Mouse (Mus musculus): ENCODE measurements around the gene Nphs2. TPM values are rescaled to one million over a fixed set of nuclear protein-coding genes. Genes with fewer than 3 reads are reported as not detected.
"Not testable (repeated sequence)": the region's sequence is repeated elsewhere in the genome, so short reads cannot be mapped to it uniquely, and the experiment has no call there.

Gene Nphs2
- total RNA-seq (2012; rRNA removed): not detected in 2 replicates

GRCm38 (mm10) chr1:156310630-156311029 lies at the start of gene Nphs2:
Nphs2 (plus strand) TSS chr1:156310727.
- Histone ChIP-seq H3K4me1 (ENCODE audit: control insufficient read depth in 2 of 2, insufficient read depth in 2 of 2, low read length in 2 of 2, poor library complexity in 1 of 2) (no peaks in the 10 kb centered on the region), H3K9ac (ENCODE audit: insufficient read depth, low read depth, low read length, poor library complexity, severe bottlenecking) (no peak within 1 kb of the TSS), H3K4me3 (ENCODE audit: insufficient read depth in 1 of 2, low read depth in 1 of 2, low read length in 2 of 2, poor library complexity in 1 of 2, severe bottlenecking in 1 of 2) (peak within 1 kb of the TSS; percentile 54 to 58; a peak in 3 of 4 replicates), H3K36me3 (ENCODE audit: control insufficient read depth, insufficient read depth, low read length, poor library complexity, severe bottlenecking) (no peaks in the 10 kb centered on the region), H3K27ac (ENCODE audit: insufficient read depth, low read depth, low read length, poor library complexity, severe bottlenecking) (no peak within 1 kb of the TSS), H3K9me3 (ENCODE audit: control insufficient read depth, insufficient read depth, low read depth, low read length) (no peaks in the 10 kb centered on the region)
- in situ Hi-C loops (cut with MboI; ENCODE audit: low sequenced_read_pairs in 2 of 2, unreplicated experiment in 2 of 2): no loop called here
- TF ChIP-seq ZNF384 (IDR thresholded peaks at IDR 0.05; ENCODE audit: low read depth, low read length): no peak
- TF ChIP-seq ZC3H11A (IDR thresholded peaks at IDR 0.05; ENCODE audit: borderline replicate concordance, low read depth, low read length): no peak
- no peak for TF ChIP-seq CHD2 (IDR thresholded peaks at IDR 0.05; ENCODE audit: low read depth, low read length)
- TF ChIP-seq MAFK (IDR thresholded peaks at IDR 0.05; ENCODE audit: insufficient read depth, low read depth, low read length): no peak
- TF ChIP-seq HCFC1 (IDR thresholded peaks at IDR 0.05; ENCODE audit: borderline replicate concordance, insufficient read depth, low read length): no peak
- DNase-seq (ENCODE audit: low read depth, low spot score): no peak

- Histone ChIP-seq H3K4me1 (ENCODE audit: control insufficient read depth in 2 of 2, insufficient read depth in 2 of 2, low read length in 2 of 2, poor library complexity in 1 of 2) (peaks cover 4% of the 10 kb centered on the region in 2 experiments; a peak in 2 of 4 replicates), H3K9me3 (ENCODE audit: control insufficient read depth, insufficient read depth, low read depth, low read length) (no peaks in the 10 kb centered on the region), H3K36me3 (ENCODE audit: control insufficient read depth, insufficient read depth, low read length, poor library complexity, severe bottlenecking) (no peaks in the 10 kb centered on the region), H3K9ac (ENCODE audit: insufficient read depth, low read depth, low read length, poor library complexity, severe bottlenecking) (no peak overlapping the region), H3K27ac (ENCODE audit: insufficient read depth, low read depth, low read length, poor library complexity, severe bottlenecking) (no peak overlapping the region), H3K4me3 (ENCODE audit: insufficient read depth in 1 of 2, low read depth in 1 of 2, low read length in 2 of 2, poor library complexity in 1 of 2, severe bottlenecking in 1 of 2) (no peak overlapping the region)
- no peak for TF ChIP-seq HCFC1 (IDR thresholded peaks at IDR 0.05; ENCODE audit: borderline replicate concordance, insufficient read depth, low read length)
- peak; percentile 40; the same call in 1 of the 2 replicates for TF ChIP-seq ZC3H11A (IDR thresholded peaks at IDR 0.05; ENCODE audit: borderline replicate concordance, low read depth, low read length)
- TF ChIP-seq ZNF384 (IDR thresholded peaks at IDR 0.05; ENCODE audit: low read depth, low read length): no peak
- TF ChIP-seq MAFK (IDR thresholded peaks at IDR 0.05; ENCODE audit: insufficient read depth, low read depth, low read length): no peak
- no peak for TF ChIP-seq CHD2 (IDR thresholded peaks at IDR 0.05; ENCODE audit: low read depth, low read length)
- in situ Hi-C loops (cut with MboI; ENCODE audit: low sequenced_read_pairs in 2 of 2, unreplicated experiment in 2 of 2): no loop called here
- peak; percentile 65 for DNase-seq (ENCODE audit: low read depth, low spot score)
Observed at GRCm38 (mm10) chr1:156263352-156263751, 47.2 kb upstream of the Nphs2 start.

- no peaks in the 10 kb centered on the region for H3K9me3 ChIP-seq (ENCODE audit: control insufficient read depth, insufficient read depth, low read depth, low read length)
- H3K36me3 ChIP-seq (ENCODE audit: control insufficient read depth, insufficient read depth, low read length, poor library complexity, severe bottlenecking): no peaks in the 10 kb centered on the region
- peaks cover 5% of the 10 kb centered on the region in 2 experiments; a peak in 3 of 4 replicates for H3K4me1 ChIP-seq (ENCODE audit: control insufficient read depth in 2 of 2, insufficient read depth in 2 of 2, low read length in 2 of 2, poor library complexity in 1 of 2)
- no peak overlapping the region for H3K27ac ChIP-seq (ENCODE audit: insufficient read depth, low read depth, low read length, poor library complexity, severe bottlenecking)
- H3K4me3 ChIP-seq (ENCODE audit: insufficient read depth in 1 of 2, low read depth in 1 of 2, low read length in 2 of 2, poor library complexity in 1 of 2, severe bottlenecking in 1 of 2): no peak overlapping the region
- in situ Hi-C loops (cut with MboI; ENCODE audit: low sequenced_read_pairs in 2 of 2, unreplicated experiment in 2 of 2): no loop called here
- DNase-seq (ENCODE audit: low read depth, low spot score): no peak
- no peak overlapping the region for H3K9ac ChIP-seq (ENCODE audit: insufficient read depth, low read depth, low read length, poor library complexity, severe bottlenecking)
- TF ChIP-seq ZNF384 (IDR thresholded peaks at IDR 0.05; ENCODE audit: low read depth, low read length) (no peak), HCFC1 (IDR thresholded peaks at IDR 0.05; ENCODE audit: borderline replicate concordance, insufficient read depth, low read length) (no peak), ZC3H11A (IDR thresholded peaks at IDR 0.05; ENCODE audit: borderline replicate concordance, low read depth, low read length) (no peak), CHD2 (IDR thresholded peaks at IDR 0.05; ENCODE audit: low read depth, low read length) (no peak), MAFK (IDR thresholded peaks at IDR 0.05; ENCODE audit: insufficient read depth, low read depth, low read length) (no peak)
Observed at GRCm38 (mm10) chr1:156263946-156264345, 46.6 kb upstream of the Nphs2 start.

GRCm38 (mm10) chr1:156268546-156268945 lies 42.0 kb upstream of the Nphs2 start:
- H3K4me1 ChIP-seq (ENCODE audit: control insufficient read depth in 2 of 2, insufficient read depth in 2 of 2, low read length in 2 of 2, poor library complexity in 1 of 2); H3K27ac ChIP-seq (ENCODE audit: insufficient read depth, low read depth, low read length, poor library complexity, severe bottlenecking); H3K36me3 ChIP-seq (ENCODE audit: control insufficient read depth, insufficient read depth, low read length, poor library complexity, severe bottlenecking); H3K9me3 ChIP-seq (ENCODE audit: control insufficient read depth, insufficient read depth, low read depth, low read length); in situ Hi-C loops (cut with MboI; ENCODE audit: low sequenced_read_pairs in 2 of 2, unreplicated experiment in 2 of 2); H3K4me3 ChIP-seq (ENCODE audit: insufficient read depth in 1 of 2, low read depth in 1 of 2, low read length in 2 of 2, poor library complexity in 1 of 2, severe bottlenecking in 1 of 2); H3K9ac ChIP-seq (ENCODE audit: insufficient read depth, low read depth, low read length, poor library complexity, severe bottlenecking): not testable (repeated sequence)
- peak; percentile 36 for DNase-seq (ENCODE audit: low read depth, low spot score)

GRCm38 (mm10) chr1:156270471-156270870 lies 40.1 kb upstream of the Nphs2 start:
- H3K27ac ChIP-seq (ENCODE audit: insufficient read depth, low read depth, low read length, poor library complexity, severe bottlenecking): no peak overlapping the region
- in situ Hi-C loops (cut with MboI; ENCODE audit: low sequenced_read_pairs in 2 of 2, unreplicated experiment in 2 of 2): no loop called here
- no peak for DNase-seq (ENCODE audit: low read depth, low spot score)
- no peak for TF ChIP-seq MAFK (IDR thresholded peaks at IDR 0.05; ENCODE audit: insufficient read depth, low read depth, low read length)
- TF ChIP-seq ZNF384 (IDR thresholded peaks at IDR 0.05; ENCODE audit: low read depth, low read length): no peak
- no peak for TF ChIP-seq CHD2 (IDR thresholded peaks at IDR 0.05; ENCODE audit: low read depth, low read length)
- TF ChIP-seq HCFC1 (IDR thresholded peaks at IDR 0.05; ENCODE audit: borderline replicate concordance, insufficient read depth, low read length): no peak
- no peak for TF ChIP-seq ZC3H11A (IDR thresholded peaks at IDR 0.05; ENCODE audit: borderline replicate concordance, low read depth, low read length)
- H3K36me3 ChIP-seq (ENCODE audit: control insufficient read depth, insufficient read depth, low read length, poor library complexity, severe bottlenecking): no peaks in the 10 kb centered on the region
- H3K9ac ChIP-seq (ENCODE audit: insufficient read depth, low read depth, low read length, poor library complexity, severe bottlenecking): no peak overlapping the region
- H3K9me3 ChIP-seq (ENCODE audit: control insufficient read depth, insufficient read depth, low read depth, low read length): no peaks in the 10 kb centered on the region
- peaks cover 7 to 12% of the 10 kb centered on the region in 2 experiments; a peak in 3 of 4 replicates for H3K4me1 ChIP-seq (ENCODE audit: control insufficient read depth in 2 of 2, insufficient read depth in 2 of 2, low read length in 2 of 2, poor library complexity in 1 of 2)
- H3K4me3 ChIP-seq (ENCODE audit: insufficient read depth in 1 of 2, low read depth in 1 of 2, low read length in 2 of 2, poor library complexity in 1 of 2, severe bottlenecking in 1 of 2): no peak overlapping the region

All from ES-E14 (cell line).